Mouse (Mus musculus): ENCODE results near the gene Zc3h12d. TPM values are rescaled to one million over a fixed set of nuclear protein-coding genes. Genes with fewer than 3 reads are reported as not detected.

Zc3h12d gene
- polyA plus RNA-seq, 1 experiment = 2.3 TPM

- H3K4me1 ChIP-seq (ENCODE audit: control insufficient read depth, insufficient read depth, low read length) = no peaks in the 10 kb centered on the region
- whole genome bisulfite sequencing = 90% methylated on average over 4 of the region's 4 CpGs
- DNase-seq = no peak
- no peak for TF ChIP-seq POLR2A (IDR thresholded peaks at IDR 0.05; ENCODE audit: borderline replicate concordance, extremely low read depth, low read depth, low read length)
- no peak for TF ChIP-seq CTCF (IDR thresholded peaks at IDR 0.05; ENCODE audit: insufficient read depth, low read length)
- no peak overlapping the region for H3K4me3 ChIP-seq (replicated peaks; ENCODE audit: extremely low read depth, low read depth, low read length)
These were observed 13.1 kb upstream of the Zc3h12d start for GRCm38 (mm10) chr10:7819156-7819555.

DNA sequence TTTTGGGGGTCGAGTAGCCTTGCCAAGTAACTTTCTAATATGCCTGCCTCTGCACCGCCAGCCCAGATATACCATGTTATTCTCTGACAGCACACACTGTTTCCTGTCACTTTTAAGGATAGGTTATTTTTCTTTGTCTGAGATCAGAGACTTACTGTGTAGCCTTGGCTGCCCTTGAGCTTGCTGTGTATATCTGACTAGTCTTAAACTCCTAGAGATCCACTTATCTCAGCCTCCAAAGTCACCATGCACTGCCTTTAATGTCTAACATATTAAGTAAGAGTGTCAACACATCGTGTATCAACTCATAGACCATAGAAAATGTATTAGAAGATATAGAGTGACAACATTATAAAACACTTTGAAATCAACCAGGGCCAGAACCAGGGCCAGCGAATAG is 12.7 kb upstream of the Zc3h12d start:
- no peak for DNase-seq
- 82% methylated on average over 4 of the region's 4 CpGs for WGBS
- Histone ChIP-seq H3K4me3 (replicated peaks; ENCODE audit: extremely low read depth, low read depth, low read length) (no peak overlapping the region), H3K4me1 (ENCODE audit: control insufficient read depth, insufficient read depth, low read length) (no peaks in the 10 kb centered on the region)
- TF ChIP-seq POLR2A (IDR thresholded peaks at IDR 0.05; ENCODE audit: borderline replicate concordance, extremely low read depth, low read depth, low read length) (no peak), CTCF (IDR thresholded peaks at IDR 0.05; ENCODE audit: insufficient read depth, low read length) (no peak)

DNA sequence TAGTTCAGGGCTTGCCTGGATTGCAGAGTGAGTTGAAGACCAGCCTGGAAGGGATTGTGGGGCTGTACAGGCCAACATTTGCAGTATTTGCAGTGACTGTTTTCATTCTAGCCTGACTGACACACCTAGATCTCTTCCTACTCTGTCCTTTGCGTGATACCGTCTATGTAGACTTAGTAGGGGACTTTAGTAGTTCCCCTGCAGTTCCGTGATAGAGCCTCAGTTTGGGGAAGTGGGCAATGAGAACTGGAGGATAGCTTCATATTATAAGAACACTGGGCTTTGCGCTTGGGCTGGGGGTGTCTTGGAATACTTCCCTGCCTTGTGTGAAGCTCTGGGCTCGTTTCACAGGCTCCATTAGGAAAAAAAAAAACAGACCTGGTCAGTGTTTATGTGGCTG is 12.1 kb upstream of the Zc3h12d start:
- no peaks in the 10 kb centered on the region for H3K4me1 ChIP-seq (ENCODE audit: control insufficient read depth, insufficient read depth, low read length)
- no peak for TF ChIP-seq CTCF (IDR thresholded peaks at IDR 0.05; ENCODE audit: insufficient read depth, low read length)
- no peak for TF ChIP-seq POLR2A (IDR thresholded peaks at IDR 0.05; ENCODE audit: borderline replicate concordance, extremely low read depth, low read depth, low read length)
- WGBS = 87% methylated on average over 5 of the region's 5 CpGs
- H3K4me3 ChIP-seq (replicated peaks; ENCODE audit: extremely low read depth, low read depth, low read length) = no peak overlapping the region
- no peak for DNase-seq

DNA sequence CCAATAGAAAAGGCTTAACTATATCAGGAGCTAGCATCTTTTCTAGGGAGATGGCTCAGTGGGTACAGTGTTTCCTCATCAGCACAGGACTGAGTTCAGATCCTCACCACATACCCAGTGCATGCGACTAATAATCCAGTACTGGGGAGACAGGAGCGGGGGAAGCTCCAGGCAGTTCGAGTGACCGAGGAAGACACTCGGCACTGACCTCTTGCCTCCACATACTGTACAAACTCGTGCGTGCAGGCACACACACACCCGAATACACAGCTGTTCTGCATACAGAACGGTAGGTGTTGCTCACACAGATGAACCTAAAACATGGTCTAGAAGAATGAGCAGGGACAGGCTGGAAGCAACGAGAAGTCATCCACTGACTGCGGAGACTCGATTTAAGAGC is 10.3 kb upstream of the Zc3h12d start:
- no peak overlapping the region for H3K4me3 ChIP-seq (replicated peaks; ENCODE audit: extremely low read depth, low read depth, low read length)
- WGBS = 94% methylated on average over 12 of the region's 12 CpGs
- no peak for TF ChIP-seq CTCF (IDR thresholded peaks at IDR 0.05; ENCODE audit: insufficient read depth, low read length)
- TF ChIP-seq POLR2A (IDR thresholded peaks at IDR 0.05; ENCODE audit: borderline replicate concordance, extremely low read depth, low read depth, low read length) = no peak
- no peaks in the 10 kb centered on the region for H3K4me1 ChIP-seq (ENCODE audit: control insufficient read depth, insufficient read depth, low read length)
- no peak for DNase-seq

- Histone ChIP-seq H3K4me1 (ENCODE audit: control insufficient read depth, insufficient read depth, low read length) (no peaks in the 10 kb centered on the region), H3K4me3 (replicated peaks; ENCODE audit: extremely low read depth, low read depth, low read length) (no peak overlapping the region)
- WGBS = 66% methylated on average over 9 of the region's 9 CpGs
- TF ChIP-seq POLR2A (IDR thresholded peaks at IDR 0.05; ENCODE audit: borderline replicate concordance, extremely low read depth, low read depth, low read length) (no peak), CTCF (IDR thresholded peaks at IDR 0.05; ENCODE audit: insufficient read depth, low read length) (no peak)
- DNase-seq = no peak
These were observed 7.5 kb upstream of the Zc3h12d start for GRCm38 (mm10) chr10:7824663-7825280.

GRCm38 (mm10) chr10:7825281-7825665 is 7.0 kb upstream of the Zc3h12d start:
- Histone ChIP-seq H3K4me3 (replicated peaks; ENCODE audit: extremely low read depth, low read depth, low read length) (no peak overlapping the region), H3K4me1 (ENCODE audit: control insufficient read depth, insufficient read depth, low read length) (no peaks in the 10 kb centered on the region)
- WGBS = 84% methylated on average over 4 of the region's 4 CpGs
- TF ChIP-seq POLR2A (IDR thresholded peaks at IDR 0.05; ENCODE audit: borderline replicate concordance, extremely low read depth, low read depth, low read length) (no peak), CTCF (IDR thresholded peaks at IDR 0.05; ENCODE audit: insufficient read depth, low read length) (no peak)
- DNase-seq = no peak

DNA sequence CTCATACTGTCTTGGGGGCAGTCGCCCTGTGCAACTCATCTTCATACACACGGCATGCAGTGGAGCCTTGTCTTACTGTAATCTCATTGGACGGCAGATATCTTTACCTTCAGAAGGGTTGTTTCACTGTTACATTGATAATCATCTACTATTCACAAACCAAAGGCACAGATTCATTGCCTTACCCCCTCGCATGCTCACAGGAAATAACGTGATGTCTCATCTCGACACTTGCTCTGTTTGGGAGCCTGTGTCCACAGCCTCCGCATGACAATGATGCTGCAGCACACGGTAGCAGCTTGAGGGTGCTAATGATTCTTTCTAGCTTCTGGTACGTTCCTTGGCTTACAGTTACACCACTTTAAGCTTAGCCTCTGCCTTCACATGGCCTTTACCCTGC is 6.2 kb upstream of the Zc3h12d start:
- TF ChIP-seq CTCF (IDR thresholded peaks at IDR 0.05; ENCODE audit: insufficient read depth, low read length) (no peak), POLR2A (IDR thresholded peaks at IDR 0.05; ENCODE audit: borderline replicate concordance, extremely low read depth, low read depth, low read length) (no peak)
- no peak overlapping the region for H3K4me3 ChIP-seq (replicated peaks; ENCODE audit: extremely low read depth, low read depth, low read length)
- DNase-seq = no peak
- WGBS = 89% methylated on average over 9 of the region's 9 CpGs
- H3K4me1 ChIP-seq (ENCODE audit: control insufficient read depth, insufficient read depth, low read length) = no peaks in the 10 kb centered on the region

GRCm38 (mm10) chr10:7833377-7834165 is 1.3 kb downstream of the Zc3h12d start:
- 81% methylated on average over 9 of the region's 9 CpGs for WGBS
- Histone ChIP-seq H3K4me3 (replicated peaks; ENCODE audit: extremely low read depth, low read depth, low read length) (no peak overlapping the region), H3K4me1 (ENCODE audit: control insufficient read depth, insufficient read depth, low read length) (0 out of 2 replicates have a peak, but pooled peaks cover 2% of the 10 kb centered on the region)
- DNase-seq = no peak
- TF ChIP-seq POLR2A (IDR thresholded peaks at IDR 0.05; ENCODE audit: borderline replicate concordance, extremely low read depth, low read depth, low read length) = no peak
- no peak for TF ChIP-seq CTCF (IDR thresholded peaks at IDR 0.05; ENCODE audit: insufficient read depth, low read length)

DNA sequence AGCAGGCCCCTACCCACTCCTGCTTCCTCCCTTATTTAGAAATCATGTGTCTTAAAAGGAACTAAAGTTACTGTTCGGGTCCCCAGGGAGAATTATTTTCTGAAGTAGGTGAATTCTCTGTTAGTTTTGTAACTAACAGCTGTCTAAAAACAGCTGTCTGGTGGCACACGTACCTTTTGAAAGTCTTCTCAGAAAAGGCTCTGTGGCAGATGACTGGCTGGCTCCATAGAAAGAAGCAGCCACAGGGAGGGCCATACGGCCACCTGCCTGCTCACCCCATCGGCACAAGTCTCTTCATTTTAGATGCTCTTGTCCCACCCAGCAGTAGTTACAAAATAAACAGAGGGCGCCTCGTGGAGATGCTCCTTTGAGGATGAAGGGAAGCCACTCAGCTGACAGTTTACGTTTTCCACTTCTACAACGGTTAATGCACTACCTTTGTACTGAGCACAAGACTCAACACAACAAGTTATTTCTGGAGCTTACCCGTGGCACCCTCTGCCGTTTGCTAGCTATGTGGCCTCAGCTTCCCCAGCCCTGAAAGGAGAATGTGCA is 2.5 kb downstream of the Zc3h12d start:
- no peak for TF ChIP-seq CTCF (IDR thresholded peaks at IDR 0.05; ENCODE audit: insufficient read depth, low read length)
- TF ChIP-seq POLR2A (IDR thresholded peaks at IDR 0.05; ENCODE audit: borderline replicate concordance, extremely low read depth, low read depth, low read length) = no peak
- no peak for DNase-seq

More for the DNA sequence above, 2.5 kb downstream of the Zc3h12d start:
- H3K4me1 ChIP-seq (ENCODE audit: control insufficient read depth, insufficient read depth, low read length) = 0 out of 2 replicates have a peak, but pooled peaks cover 4% of the 10 kb centered on the region
- WGBS = 49% methylated on average over 10 of the region's 10 CpGs
- no peak overlapping the region for H3K4me3 ChIP-seq (replicated peaks; ENCODE audit: extremely low read depth, low read depth, low read length)
